Mouse (Mus musculus) heart, embryonic 16.5 days (tissue): Measurements from ENCODE around the gene Ube2e3. TPM values are rescaled to one million over a fixed set of nuclear protein-coding genes. Genes with fewer than 3 reads are reported as not detected.
A peak's percentile ranks its signal among the peaks of the same experiment; 100 is the strongest.

Experiments used
- ATAC-seq: fragments of 200-750 bp; cut with Nextera tagmentation; replicated peaks from 2 replicates; pipeline ENCODE4 v1.8.0; 2017; ENCODE audit warnings: moderate number of reproducible peaks; ENCODE audit not compliant: insufficient read depth, low FRiP score; ENCODE audit errors: extremely low read depth
- H3K27ac ChIP-seq: fragments of 300-500 bp; sonication (generic); 2 replicates; pipeline ENCODE4 v1.5.1; 2014; ENCODE audit warnings: mild to moderate bottlenecking, low read length, control low read depth, moderate library complexity
- H3K27me3 ChIP-seq: fragments of 300-500 bp; sonication (generic); 2 replicates; pipeline ENCODE4 v1.6.1; 2014; ENCODE audit warnings: low read length, mixed read lengths; ENCODE audit not compliant: control insufficient read depth, insufficient read depth
- H3K36me3 ChIP-seq: fragments of 300-500 bp; sonication (generic); 2 replicates; pipeline ENCODE4 v1.6.1; 2014; ENCODE audit not compliant: control insufficient read depth, insufficient read depth
- H3K4me1 ChIP-seq: fragments of 300-500 bp; sonication (generic); 2 replicates; pipeline ENCODE4 v1.6.1; 2014; ENCODE audit warnings: low read length, mixed read lengths; ENCODE audit not compliant: control insufficient read depth, insufficient read depth
- H3K4me2 ChIP-seq: fragments of 300-500 bp; sonication (generic); 2 replicates; pipeline ENCODE4 v1.6.1; 2014; ENCODE audit warnings: low read depth, mild to moderate bottlenecking, control low read depth, low read length
- H3K4me3 ChIP-seq: fragments of 300-500 bp; sonication (generic); 2 replicates; pipeline ENCODE4 v1.5.1; 2014; ENCODE audit warnings: mild to moderate bottlenecking, control low read depth, low read length
- H3K9ac ChIP-seq: fragments of 300-500 bp; sonication (generic); 2 replicates; pipeline ENCODE4 v1.6.1; 2014; ENCODE audit warnings: low read length, control low read depth
- H3K9me3 ChIP-seq: fragments of 300-500 bp; sonication (generic); replicated peaks from 2 replicates; pipeline ENCODE4 v1.6.1; 2016; ENCODE audit warnings: low read length; ENCODE audit not compliant: control insufficient read depth
- WGBS: fragments of 180-500 bp; shearing (Covaris S2); extraction: QIAGEN DNeasy Blood & Tissue Kit; methylation state at CpG from one replicate; pipeline ENCODE4 v1.1.7; 2014; 5-methylcytosine and 5-hydroxymethylcytosine counted together
- polyA plus RNA-seq: library from polyadenylated mRNA; unstranded; fragments of >200 nt; fragmentation: Nextera tagmentation; extraction: Ambion mirVana; gene quantifications from 2 replicates; pipeline ENCODE4 v1.2.1, GENCODE M21; 2015

Ube2e3 gene
- polyA plus RNA-seq, 1 experiment from 2014 or later = 112 TPM

GRCm38 (mm10) chr2:78859266-78860087 is 8.4 kb upstream of the Ube2e3 start:
- no peaks in the 10 kb centered on the region for H3K27me3 ChIP-seq
- WGBS = 65% methylated on average over 12 of the region's 12 CpGs
- no peak for ATAC-seq
- H3K4me3 ChIP-seq = no peak overlapping the region
- H3K9ac ChIP-seq = no peak overlapping the region
- no peak overlapping the region for H3K4me2 ChIP-seq
- H3K4me1 ChIP-seq = no peaks in the 10 kb centered on the region; the same call in 1 of the 2 replicates
- no peaks in the 10 kb centered on the region for H3K9me3 ChIP-seq
- no peaks in the 10 kb centered on the region for H3K36me3 ChIP-seq
- H3K27ac ChIP-seq = no peak overlapping the region

DNA sequence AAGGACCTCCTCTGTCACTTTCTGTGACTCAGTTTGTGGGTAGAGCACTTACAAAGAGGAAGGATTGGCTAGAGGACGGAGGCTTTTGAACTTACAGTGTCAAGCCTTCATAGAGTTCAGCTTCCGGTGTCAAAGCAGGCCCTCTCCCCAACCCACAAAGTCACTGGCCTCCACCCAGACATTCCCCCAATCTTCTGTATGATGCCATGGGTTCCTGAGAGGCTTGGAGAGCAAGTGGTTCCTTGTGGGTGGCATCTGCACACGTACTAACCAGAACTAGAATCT is 7.9 kb upstream of the Ube2e3 start:
- ATAC-seq = no peak
- Histone ChIP-seq H3K27me3 (no peaks in the 10 kb centered on the region), H3K36me3 (no peaks in the 10 kb centered on the region), H3K9ac (no peak overlapping the region), H3K9me3 (no peaks in the 10 kb centered on the region), H3K27ac (no peak overlapping the region), H3K4me1 (no peaks in the 10 kb centered on the region), H3K4me3 (no peak overlapping the region), H3K4me2 (no peak overlapping the region)
- WGBS = 74% methylated on average over 3 of the region's 3 CpGs

DNA sequence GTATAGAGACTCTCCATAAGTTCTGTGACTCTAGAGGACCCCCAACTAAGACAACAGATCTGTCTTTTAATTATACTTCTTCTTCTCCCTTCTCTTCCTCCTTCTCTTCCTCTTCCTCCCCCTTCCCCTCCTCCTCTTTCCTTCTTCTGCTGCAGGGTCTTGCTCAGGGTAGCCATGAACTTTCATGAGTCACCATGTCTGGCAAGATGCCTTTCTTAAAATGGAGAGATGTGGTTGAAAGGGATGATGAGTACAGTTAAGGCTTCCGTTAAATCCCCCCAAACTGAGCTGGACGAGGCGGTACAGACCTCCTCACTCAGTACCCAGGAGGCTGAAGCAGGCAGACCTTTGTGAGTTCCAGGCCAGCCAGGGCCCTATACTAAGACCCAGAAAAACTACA is 3.8 kb upstream of the Ube2e3 start:
- no peak for ATAC-seq
- Histone ChIP-seq H3K4me1 (no peaks in the 10 kb centered on the region), H3K4me3 (no peak overlapping the region), H3K4me2 (no peak overlapping the region), H3K9me3 (no peaks in the 10 kb centered on the region), H3K27ac (no peak overlapping the region), H3K36me3 (no peaks in the 10 kb centered on the region), H3K27me3 (no peaks in the 10 kb centered on the region), H3K9ac (no peak overlapping the region)
- 89% methylated on average over 3 of the region's 3 CpGs for WGBS

GRCm38 (mm10) chr2:78864866-78865265 is 3.1 kb upstream of the Ube2e3 start:
- Histone ChIP-seq H3K4me1 (no peaks in the 10 kb centered on the region), H3K36me3 (no peaks in the 10 kb centered on the region), H3K9ac (no peak overlapping the region), H3K4me3 (no peak overlapping the region), H3K9me3 (no peaks in the 10 kb centered on the region), H3K27me3 (no peaks in the 10 kb centered on the region), H3K4me2 (no peak overlapping the region), H3K27ac (no peak overlapping the region)
- ATAC-seq = no peak
- 55% methylated on average over 5 of the region's 5 CpGs for WGBS

GRCm38 (mm10) chr2:78868511-78868854 is 559 bp downstream of the Ube2e3 start:
- Histone ChIP-seq H3K36me3 (0 out of 2 replicates have a peak, but pooled peaks cover 5% of the 10 kb centered on the region), H3K9me3 (no peaks in the 10 kb centered on the region), H3K27me3 (no peaks in the 10 kb centered on the region), H3K4me2 (peak overlapping the region; percentile 85), H3K9ac (peak overlapping the region; percentile 99), H3K4me3 (peak overlapping the region; percentile 90), H3K4me1 (peaks cover 15% of the 10 kb centered on the region; the same call in 1 of the 2 replicates), H3K27ac (peak overlapping the region; percentile 99)
- peak; percentile 84 for ATAC-seq
- WGBS = under 1% methylated on average over 39 of the region's 44 CpGs

GRCm38 (mm10) chr2:78868951-78869720 is 1.2 kb downstream of the Ube2e3 start:
- ATAC-seq = peak; percentile 82
- 0% methylated on average over 33 of the region's 114 CpGs for WGBS
- peak overlapping the region; percentile 85 for H3K4me2 ChIP-seq
- peak overlapping the region; percentile 99 for H3K9ac ChIP-seq
- 0 out of 2 replicates have a peak, but pooled peaks cover 5% of the 10 kb centered on the region for H3K36me3 ChIP-seq
- no peaks in the 10 kb centered on the region for H3K27me3 ChIP-seq
- H3K9me3 ChIP-seq = no peaks in the 10 kb centered on the region
- H3K4me3 ChIP-seq = peak overlapping the region; percentile 90
- H3K27ac ChIP-seq = peak overlapping the region; percentile 99
- H3K4me1 ChIP-seq = peaks cover 18% of the 10 kb centered on the region

DNA sequence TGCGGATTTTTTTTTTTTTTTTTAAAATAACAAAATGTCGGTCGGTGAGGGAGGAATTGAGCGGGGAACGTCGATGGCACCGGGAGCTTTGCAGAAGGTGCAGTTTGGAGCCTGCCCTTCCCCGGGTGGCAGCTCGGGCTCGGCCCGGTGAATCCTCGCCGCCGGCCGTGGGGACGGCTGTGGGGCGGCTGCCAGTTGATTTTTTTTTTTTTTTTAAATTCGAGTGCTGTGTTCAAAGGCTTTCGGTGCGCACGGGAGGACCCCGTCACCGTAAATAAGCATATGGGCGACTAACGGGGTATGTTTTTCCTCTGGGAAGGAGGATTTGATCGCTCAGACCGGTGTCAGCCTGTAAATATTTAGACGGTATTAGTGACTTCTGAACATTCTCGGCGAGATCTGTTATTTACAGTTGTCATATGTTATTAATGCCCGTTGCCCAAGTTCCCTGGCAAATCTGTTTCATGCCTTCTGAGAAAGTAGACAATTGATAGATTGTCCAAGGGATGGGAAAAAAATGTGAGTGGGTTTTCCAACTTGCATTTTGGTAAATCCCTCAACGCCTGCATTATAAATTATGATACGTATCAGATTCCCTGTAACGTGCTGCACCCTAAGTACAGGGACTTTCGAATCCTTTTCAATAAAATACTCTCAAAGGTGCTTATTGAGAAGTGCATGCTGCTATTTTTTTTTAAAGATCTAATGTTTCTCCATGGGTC is 2.0 kb downstream of the Ube2e3 start:
- no peak for ATAC-seq
- WGBS = 1% methylated on average over 35 of the region's 35 CpGs
- H3K4me1 ChIP-seq = peaks cover 21% of the 10 kb centered on the region
- 0 out of 2 replicates have a peak, but pooled peaks cover 5% of the 10 kb centered on the region for H3K36me3 ChIP-seq
- peak overlapping the region; percentile 75 for H3K4me2 ChIP-seq
- H3K27ac ChIP-seq = peak overlapping the region; percentile 99
- no peaks in the 10 kb centered on the region for H3K9me3 ChIP-seq
- no peaks in the 10 kb centered on the region for H3K27me3 ChIP-seq
- peak overlapping the region; percentile 99 for H3K9ac ChIP-seq
- H3K4me3 ChIP-seq = peak overlapping the region; percentile 90

GRCm38 (mm10) chr2:78870443-78871025 is 2.6 kb downstream of the Ube2e3 start:
- peak overlapping the region; percentile 99 for H3K27ac ChIP-seq
- 0 out of 2 replicates have a peak, but pooled peaks cover 5% of the 10 kb centered on the region for H3K36me3 ChIP-seq
- ATAC-seq = no peak
- H3K4me2 ChIP-seq = peak overlapping the region; percentile 75
- H3K4me3 ChIP-seq = peak overlapping the region; percentile 90
- WGBS = 3% methylated on average over 10 of the region's 10 CpGs
- no peaks in the 10 kb centered on the region for H3K27me3 ChIP-seq
- H3K4me1 ChIP-seq = peaks cover 27% of the 10 kb centered on the region
- H3K9ac ChIP-seq = peak overlapping the region; percentile 99
- H3K9me3 ChIP-seq = no peaks in the 10 kb centered on the region
